Mouse (Mus musculus): ENCODE data around the gene Ktn1.

DNA sequence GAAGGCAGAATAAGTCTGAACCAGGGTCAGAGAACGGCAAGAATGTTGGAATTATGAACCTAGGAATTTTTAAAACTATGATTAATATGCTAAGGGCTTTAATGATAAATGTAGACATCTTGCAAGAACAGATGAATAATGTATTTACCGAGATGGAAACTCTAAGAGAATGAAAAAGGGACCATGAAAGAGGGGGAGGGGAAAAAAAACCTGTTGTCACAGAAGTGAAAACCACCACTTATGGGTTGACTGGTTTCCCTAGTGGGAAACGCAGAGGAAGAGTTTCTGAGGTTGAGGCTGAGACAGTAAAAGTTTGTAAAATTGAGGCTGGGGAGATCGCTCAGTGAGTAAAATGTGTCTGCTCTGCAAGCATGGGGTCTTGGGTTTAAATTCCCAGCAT, 22.1 kb upstream of the Ktn1 start:
- TF ChIP-seq CTCF (IDR thresholded peaks at IDR 0.05; ENCODE audit: extremely low read depth, insufficient read depth, low read length) = no peak
- no peak for TF ChIP-seq POLR2A (IDR thresholded peaks at IDR 0.05; ENCODE audit: extremely low read depth, insufficient read depth, low read length)
